Mouse (Mus musculus): ENCODE measurements around the gene Mxi1. TPM values are rescaled to one million over a fixed set of nuclear protein-coding genes. Genes with fewer than 3 reads are reported as not detected.

Gene Mxi1
- polyA plus RNA-seq, 1 experiment: 36.5 TPM

DNA sequence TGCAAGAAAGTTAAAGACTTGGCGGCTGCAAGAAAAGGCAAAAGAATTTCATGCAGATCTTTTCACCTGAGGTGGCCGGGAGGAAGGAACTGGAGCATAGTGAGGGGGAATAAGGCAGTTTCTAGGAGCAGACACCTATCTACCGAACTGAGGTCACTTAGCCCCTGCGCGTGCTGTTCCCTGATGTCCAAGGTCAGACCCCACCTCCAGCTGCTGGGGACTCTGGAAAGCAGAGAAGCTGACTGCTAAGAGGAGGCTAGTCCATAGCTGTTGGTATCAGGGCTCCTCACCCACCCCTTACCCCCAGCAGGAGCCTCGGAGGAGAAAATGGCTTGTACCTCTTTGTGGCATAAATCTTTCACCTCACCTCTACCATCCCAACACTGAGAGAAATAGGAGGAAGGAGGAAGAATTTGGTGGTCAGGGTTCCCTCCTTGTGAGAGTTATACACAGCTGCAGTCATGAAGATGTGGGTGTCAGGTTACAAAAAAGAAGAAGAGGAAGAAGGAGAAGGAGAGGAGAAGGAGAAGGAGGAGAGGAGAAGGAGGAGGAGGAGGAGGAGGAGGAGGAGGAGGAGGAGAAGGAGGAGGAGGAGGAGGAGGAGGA, 111.4 kb downstream of the Mxi1 start:
- TF ChIP-seq POLR2A (IDR thresholded peaks at IDR 0.05; ENCODE audit: insufficient read depth, low read length) (peak; percentile 45), CTCF (IDR thresholded peaks at IDR 0.05; ENCODE audit: low read depth, low read length) (no peak)
- peak overlapping the region; percentile 67 for H3K4me3 ChIP-seq (ENCODE audit: low read depth, low read length)
- peak overlapping the region; percentile 90 for H3K27ac ChIP-seq (ENCODE audit: insufficient read depth, low read length)
- H3K9ac ChIP-seq (ENCODE audit: low read depth, poor library complexity, severe bottlenecking): peak overlapping the region; percentile 26
- no peaks in the 10 kb centered on the region for H3K36me3 ChIP-seq (ENCODE audit: control insufficient read depth, insufficient read depth, low read length, poor library complexity, severe bottlenecking)
- H3K4me1 ChIP-seq (ENCODE audit: control insufficient read depth, insufficient read depth, low read length): peaks cover 3% of the 10 kb centered on the region
- H3K9me3 ChIP-seq (replicated peaks; ENCODE audit: control insufficient read depth, insufficient read depth, low read length, poor library complexity, severe bottlenecking): no peaks in the 10 kb centered on the region
- H3K27me3 ChIP-seq (ENCODE audit: control insufficient read depth, insufficient read depth, low read length, poor library complexity, severe bottlenecking): no peaks in the 10 kb centered on the region

- peak overlapping the region; percentile 52 for H3K4me3 ChIP-seq (ENCODE audit: low read depth, low read length)
- peak overlapping the region; percentile 56 for H3K27ac ChIP-seq (ENCODE audit: insufficient read depth, low read length)
Observed at GRCm38 (mm10) chr19:53422358-53423308, 112.3 kb downstream of the Mxi1 start.

GRCm38 (mm10) chr19:53423341-53423753, 113.0 kb downstream of the Mxi1 start:
- Histone ChIP-seq H3K9ac (ENCODE audit: low read depth, poor library complexity, severe bottlenecking) (peak overlapping the region; percentile 2), H3K27ac (ENCODE audit: insufficient read depth, low read length) (peak overlapping the region; percentile 93), H3K9me3 (replicated peaks; ENCODE audit: control insufficient read depth, insufficient read depth, low read length, poor library complexity, severe bottlenecking) (no peaks in the 10 kb centered on the region), H3K4me3 (ENCODE audit: low read depth, low read length) (peak overlapping the region; percentile 69), H3K4me1 (ENCODE audit: control insufficient read depth, insufficient read depth, low read length) (peaks cover 3% of the 10 kb centered on the region), H3K36me3 (ENCODE audit: control insufficient read depth, insufficient read depth, low read length, poor library complexity, severe bottlenecking) (no peaks in the 10 kb centered on the region), H3K27me3 (ENCODE audit: control insufficient read depth, insufficient read depth, low read length, poor library complexity, severe bottlenecking) (no peaks in the 10 kb centered on the region)
- TF ChIP-seq POLR2A (IDR thresholded peaks at IDR 0.05; ENCODE audit: insufficient read depth, low read length) (no peak), CTCF (IDR thresholded peaks at IDR 0.05; ENCODE audit: low read depth, low read length) (peak; percentile 50), EP300 (IDR thresholded peaks at IDR 0.05; ENCODE audit: insufficient read depth, low read depth, low read length) (peak; percentile 89)

More at GRCm38 (mm10) chr19:53422358-53423308, 112.3 kb downstream of the Mxi1 start:
- TF ChIP-seq CTCF (IDR thresholded peaks at IDR 0.05; ENCODE audit: low read depth, low read length) (peak; percentile 22), EP300 (IDR thresholded peaks at IDR 0.05; ENCODE audit: insufficient read depth, low read depth, low read length) (no peak)
- H3K36me3 ChIP-seq (ENCODE audit: control insufficient read depth, insufficient read depth, low read length, poor library complexity, severe bottlenecking): no peaks in the 10 kb centered on the region
- H3K27me3 ChIP-seq (ENCODE audit: control insufficient read depth, insufficient read depth, low read length, poor library complexity, severe bottlenecking): no peaks in the 10 kb centered on the region
- H3K9me3 ChIP-seq (replicated peaks; ENCODE audit: control insufficient read depth, insufficient read depth, low read length, poor library complexity, severe bottlenecking): no peaks in the 10 kb centered on the region
- H3K4me1 ChIP-seq (ENCODE audit: control insufficient read depth, insufficient read depth, low read length): peaks cover 3% of the 10 kb centered on the region
- H3K9ac ChIP-seq (ENCODE audit: low read depth, poor library complexity, severe bottlenecking): 0 out of 2 replicates have a peak overlapping the region, but pooled peaks have one; percentile 14

DNA sequence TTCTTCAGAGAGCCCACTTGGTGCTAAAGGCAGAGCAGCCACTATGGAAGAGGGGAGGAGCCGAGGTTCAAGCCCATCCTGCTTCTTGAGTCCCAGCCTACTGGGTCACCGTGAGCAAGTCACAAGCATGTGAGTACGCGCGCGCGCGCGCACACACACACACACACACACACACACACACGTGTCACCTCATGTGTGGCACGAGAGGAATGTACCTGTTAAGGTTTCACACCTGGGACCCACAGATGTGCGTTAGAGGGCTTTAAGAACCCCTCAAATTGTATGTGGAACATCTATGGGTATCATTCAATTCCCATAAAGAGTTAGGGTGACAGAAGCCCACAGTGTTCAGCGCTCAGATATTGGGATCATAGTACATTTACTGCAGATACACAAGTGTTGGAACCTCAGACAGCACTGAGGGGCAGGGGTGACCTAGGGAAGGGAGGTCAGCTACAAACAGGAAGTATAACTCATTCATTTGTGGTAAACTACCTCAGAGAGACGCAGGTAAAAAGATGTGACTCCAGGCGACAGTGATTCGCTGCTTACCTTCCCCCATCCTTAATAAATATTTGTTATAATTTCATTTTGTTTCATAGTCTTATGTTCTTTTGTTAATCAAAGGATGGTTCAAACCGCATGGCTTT, 113.6 kb downstream of the Mxi1 start:
- Histone ChIP-seq H3K27ac (ENCODE audit: insufficient read depth, low read length) (peak overlapping the region; percentile 93), H3K9ac (ENCODE audit: low read depth, poor library complexity, severe bottlenecking) (peak overlapping the region; percentile 2), H3K9me3 (replicated peaks; ENCODE audit: control insufficient read depth, insufficient read depth, low read length, poor library complexity, severe bottlenecking) (no peaks in the 10 kb centered on the region), H3K36me3 (ENCODE audit: control insufficient read depth, insufficient read depth, low read length, poor library complexity, severe bottlenecking) (no peaks in the 10 kb centered on the region), H3K27me3 (ENCODE audit: control insufficient read depth, insufficient read depth, low read length, poor library complexity, severe bottlenecking) (no peaks in the 10 kb centered on the region), H3K4me3 (ENCODE audit: low read depth, low read length) (peak overlapping the region; percentile 69), H3K4me1 (ENCODE audit: control insufficient read depth, insufficient read depth, low read length) (peaks cover 3% of the 10 kb centered on the region)
- TF ChIP-seq POLR2A (IDR thresholded peaks at IDR 0.05; ENCODE audit: insufficient read depth, low read length): no peak
- TF ChIP-seq EP300 (IDR thresholded peaks at IDR 0.05; ENCODE audit: insufficient read depth, low read depth, low read length): no peak
- no peak for TF ChIP-seq CTCF (IDR thresholded peaks at IDR 0.05; ENCODE audit: low read depth, low read length)

GRCm38 (mm10) chr19:53424629-53425028, 114.3 kb downstream of the Mxi1 start:
- peaks cover 3% of the 10 kb centered on the region for H3K4me1 ChIP-seq (ENCODE audit: control insufficient read depth, insufficient read depth, low read length)
- no peaks in the 10 kb centered on the region for H3K27me3 ChIP-seq (ENCODE audit: control insufficient read depth, insufficient read depth, low read length, poor library complexity, severe bottlenecking)
- TF ChIP-seq CTCF (IDR thresholded peaks at IDR 0.05; ENCODE audit: low read depth, low read length): no peak
- no peak for TF ChIP-seq EP300 (IDR thresholded peaks at IDR 0.05; ENCODE audit: insufficient read depth, low read depth, low read length)
- no peak for TF ChIP-seq POLR2A (IDR thresholded peaks at IDR 0.05; ENCODE audit: insufficient read depth, low read length)
- peak overlapping the region; percentile 2; the same call in 1 of the 2 replicates for H3K9ac ChIP-seq (ENCODE audit: low read depth, poor library complexity, severe bottlenecking)
- H3K9me3 ChIP-seq (replicated peaks; ENCODE audit: control insufficient read depth, insufficient read depth, low read length, poor library complexity, severe bottlenecking): no peaks in the 10 kb centered on the region
- peak overlapping the region; percentile 3 for H3K4me3 ChIP-seq (ENCODE audit: low read depth, low read length)
- no peaks in the 10 kb centered on the region for H3K36me3 ChIP-seq (ENCODE audit: control insufficient read depth, insufficient read depth, low read length, poor library complexity, severe bottlenecking)
- no peak overlapping the region for H3K27ac ChIP-seq (ENCODE audit: insufficient read depth, low read length)

Other genes starting within 250 kb of the Mxi1 start
- 37.5 and 41.5 TPM in 2 replicates for gene Add3, start 170.1 kb upstream of the Mxi1 start, polyA plus RNA-seq (2011; ENCODE audit: insufficient read depth, insufficient read length, low read depth, missing spikeins)
- not detected in 2 replicates for gene Gm10197, start 61.2 kb downstream of the Mxi1 start, polyA plus RNA-seq (2011; ENCODE audit: insufficient read depth, insufficient read length, low read depth, missing spikeins)
- gene Smndc1, start 80.1 kb downstream of the Mxi1 start, polyA plus RNA-seq (2011; ENCODE audit: insufficient read depth, insufficient read length, low read depth, missing spikeins): 72.0 and 77.6 TPM in 2 replicates
- 15.1 and 15.2 TPM in 2 replicates for gene Dusp5, start 218.6 kb downstream of the Mxi1 start, polyA plus RNA-seq (2011; ENCODE audit: insufficient read depth, insufficient read length, low read depth, missing spikeins)